ENCODE assay signal across 8 mouse cellular contexts in genomic region chr10:100486701-100487096, GRCm38 (mm10). TPM values are rescaled to one million over a fixed set of nuclear protein-coding genes. Genes with fewer than 3 reads are reported as not detected.
DNase-seq lines count a peak whose midpoint lies in the region; ATAC-seq and TF ChIP-seq lines count a peak whose summit lies in the region.

No protein-coding gene starts in this region.

- no peaks in the 10 kb centered on the region for H3K9me3 ChIP-seq in heart, embryonic 14.5 days (ENCODE audit: control insufficient read depth, low read length)
- no peaks in the 10 kb centered on the region for H3K9me3 ChIP-seq in MEL (replicated peaks; ENCODE audit: insufficient read depth, low read length)
- no peaks in the 10 kb centered on the region for H3K9me3 ChIP-seq in erythroblast, embryonic 14.5 days (ENCODE audit: control insufficient read depth, low read length)

- intact Hi-C loops in heart, postnatal 14 days (cut with DNase I), result no loop called here

- no peaks in the 10 kb centered on the region for H3K27me3 ChIP-seq in heart, embryonic 14.5 days (ENCODE audit: control insufficient read depth, insufficient read depth, low read length)
- H3K27me3 ChIP-seq in MEL (ENCODE audit: control insufficient read depth in 1 of 2, insufficient read depth in 2 of 2, low read length in 2 of 2), result no peaks in the 10 kb centered on the region
- H3K27me3 ChIP-seq in erythroblast, embryonic 14.5 days (ENCODE audit: control insufficient read depth), result no peaks in the 10 kb centered on the region

- peak overlapping the region; percentile 85 to 93 for H3K4me3 ChIP-seq in heart, embryonic 14.5 days (ENCODE audit: control insufficient read depth in 1 of 2, insufficient read depth in 1 of 2, low read depth in 1 of 2, low read length in 2 of 2)
- H3K4me3 ChIP-seq in MEL (ENCODE audit: control insufficient read depth in 1 of 2, insufficient read depth in 1 of 2, low read depth in 2 of 2, low read length in 2 of 2), result peak overlapping the region; percentile 69 to 89
- H3K4me3 ChIP-seq in erythroblast, embryonic 14.5 days (replicated peaks), result peak overlapping the region; percentile 94

- H3K27ac ChIP-seq in heart, embryonic 14.5 days (replicated peaks in 1 of 2; ENCODE audit: control insufficient read depth in 1 of 2, insufficient read depth in 1 of 2, low read depth in 2 of 2, low read length in 2 of 2), result peak overlapping the region; percentile 58 to 68
- no peak overlapping the region for H3K27ac ChIP-seq in MEL (ENCODE audit: control insufficient read depth, low read depth, low read length)

- TF ChIP-seq CTCF in MEL (IDR thresholded peaks at IDR 0.05 in 2 of 3, conservative IDR thresholded peaks at IDR 0.05 in 1 of 3; ENCODE audit: control insufficient read depth in 1 of 3, insufficient read depth in 1 of 3, low read depth in 2 of 3, low read length in 3 of 3, poor library complexity in 1 of 3, severe bottlenecking in 1 of 3), result no peak

- no peak for TF ChIP-seq EP300 in MEL (IDR thresholded peaks at IDR 0.05; ENCODE audit: low read depth in 1 of 2, low read length in 2 of 2)

- peak overlapping the region; percentile 80 for H3K4me2 ChIP-seq in heart, embryonic 14.5 days (ENCODE audit: low read length)

- TF ChIP-seq POLR2A in MEL (IDR thresholded peaks at IDR 0.05; ENCODE audit: control insufficient read depth in 1 of 2, insufficient read depth in 1 of 2, low read depth in 1 of 2, low read length in 2 of 2, poor library complexity in 1 of 2), result no peak

- peaks cover 0 to 3% of the 10 kb centered on the region in 2 experiments; a peak in 1 of 4 replicates for H3K4me1 ChIP-seq in heart, embryonic 14.5 days (ENCODE audit: control insufficient read depth in 2 of 2, insufficient read depth in 2 of 2, low read length in 2 of 2)
- H3K4me1 ChIP-seq in MEL (ENCODE audit: control insufficient read depth in 1 of 2, insufficient read depth in 2 of 2, low read length in 2 of 2), result peaks cover 3 to 9% of the 10 kb centered on the region in 2 experiments; a peak in 3 of 4 replicates
- peaks cover 42% of the 10 kb centered on the region for H3K4me1 ChIP-seq in erythroblast, embryonic 14.5 days (ENCODE audit: control insufficient read depth)

- peak; percentile 24 for ATAC-seq in heart, embryonic 14.5 days (ENCODE audit: insufficient number of reproducible peaks, insufficient read depth, low FRiP score, low read depth)
- peak; percentile 25 for ATAC-seq in monocyte, adult 5-6 weeks (replicated peaks; ENCODE audit: insufficient number of reproducible peaks, low FRiP score, low TSS enrichment, poor library complexity, severe bottlenecking)

- under 1% methylated on average over 13 of the region's 13 CpGs for WGBS in heart, embryonic 14.5 days
- WGBS in large intestine, adult 2 months, result under 1% methylated on average over 13 of the region's 13 CpGs

- DNase-seq in heart, postnatal 14 days, result no peak
- peak; percentile 66 for DNase-seq in MEL (ENCODE audit: low read depth, low spot score)
- DNase-seq in large intestine, adult 2 months (ENCODE audit: low read depth, low spot score), result peak; percentile 7
- no peak for DNase-seq in T-cell, adult 2 months (ENCODE audit: low spot score)
- DNase-seq in layer of hippocampus, adult 9-10 months (ENCODE audit: low spot score), result no peak

- TF ChIP-seq RAD21 in MEL (IDR thresholded peaks at IDR 0.05; ENCODE audit: low read depth, low read length), result no peak

- H3K79me2 ChIP-seq in MEL (ENCODE audit: control insufficient read depth, insufficient read depth, low read length, poor library complexity), result peaks cover 8% of the 10 kb centered on the region

- peak overlapping the region; percentile 91 for H3K9ac ChIP-seq in heart, embryonic 14.5 days (ENCODE audit: low read length)
- H3K9ac ChIP-seq in MEL (ENCODE audit: control insufficient read depth, low read depth, low read length, poor library complexity, severe bottlenecking), result peak overlapping the region; percentile 86

- peaks cover 5% of the 10 kb centered on the region; the same call in 1 of the 2 replicates for H3K36me3 ChIP-seq in heart, embryonic 14.5 days (ENCODE audit: control insufficient read depth, insufficient read depth, low read length)
- H3K36me3 ChIP-seq in MEL (ENCODE audit: control insufficient read depth in 1 of 2, insufficient read depth in 2 of 2, low read length in 2 of 2), result peaks cover 0 to 2% of the 10 kb centered on the region in 2 experiments; a peak in 2 of 4 replicates
- peaks cover 34% of the 10 kb centered on the region for H3K36me3 ChIP-seq in erythroblast, embryonic 14.5 days (ENCODE audit: control insufficient read depth)

TF ChIP-seq in MEL, 35 proteins besides CTCF, POLR2A, EP300 and RAD21:
- TF ChIP-seq MAFK (IDR thresholded peaks at IDR 0.05; ENCODE audit: borderline replicate concordance, low read depth, low read length) (no peak), CHD2 (IDR thresholded peaks at IDR 0.05; ENCODE audit: low read length) (no peak), NELFE (IDR thresholded peaks at IDR 0.05; ENCODE audit: low read depth, low read length) (no peak), USF1 (IDR thresholded peaks at IDR 0.05; ENCODE audit: low read depth, low read length) (no peak), GABPA (IDR thresholded peaks at IDR 0.05; ENCODE audit: low read depth, low read length) (no peak), SMC3 (IDR thresholded peaks at IDR 0.05; ENCODE audit: low read depth, low read length) (no peak), TCF12 (IDR thresholded peaks at IDR 0.05; ENCODE audit: low read depth, low read length) (no peak), SIN3A (IDR thresholded peaks at IDR 0.05; ENCODE audit: low read length) (no peak), TBP (IDR thresholded peaks at IDR 0.05; ENCODE audit: low read depth, low read length) (no peak), KAT2A (conservative IDR thresholded peaks at IDR 0.05; ENCODE audit: low read depth, low read length) (no peak), TAL1 (IDR thresholded peaks at IDR 0.05; ENCODE audit: low read length) (no peak), ELF1 (IDR thresholded peaks at IDR 0.05; ENCODE audit: low read depth, low read length) (no peak), MAX (IDR thresholded peaks at IDR 0.05; ENCODE audit: low read length) (no peak), ZC3H11A (IDR thresholded peaks at IDR 0.05; ENCODE audit: low read depth, low read length) (no peak), ETS1 (IDR thresholded peaks at IDR 0.05; ENCODE audit: low read depth, low read length) (no peak), POLR2AphosphoS2 (IDR thresholded peaks at IDR 0.05; ENCODE audit: low read length) (no peak)
TF ChIP-seq in MEL: peak in this region for 0.

RNA-seq across cellular contexts. Expression of gene Tmtc3, which starts 0.5 kb away (rescaled TPM):
- 18.2 and 21.5 TPM in 2 replicates for polyA plus RNA-seq in heart, embryonic 14.5 days (2014; fragmentation: Nextera tagmentation; extraction: Ambion mirVana)
- total RNA-seq in heart, postnatal 14 days (2021), result 10 to 100 TPM; 13.8 to 17.6 TPM
- total RNA-seq in MEL (2012; rRNA removed), result 6.7 and 8.9 TPM in 2 replicates
- 1 to 10 TPM in 1 of 2 experiments, not detected in 1; 7.5 TPM for polyA plus RNA-seq in MEL (2012; ENCODE audit: insufficient read depth in 1 of 2, insufficient read length in 2 of 2, low read depth in 1 of 2, low replicate concordance in 2 of 2, missing spikeins in 1 of 2)
- polyA plus RNA-seq in erythroblast, embryonic 14.5 days (2012), result 0.02 and 0.13 TPM in 2 replicates
- 1.3 and 5.9 TPM in 2 replicates for polyA plus RNA-seq in large intestine, adult 2 months (2012; rRNA removed)
- total RNA-seq in monocyte, adult 5-6 weeks (2017), result 1.8 to 3.1 TPM (median 2.9 TPM) in 3 replicates

RNA-seq across cellular contexts. Expression of gene Cep290, which starts 0.7 kb away (rescaled TPM):
- polyA plus RNA-seq in heart, embryonic 14.5 days (2014; fragmentation: Nextera tagmentation; extraction: Ambion mirVana), result 2.4 and 4.2 TPM in 2 replicates
- 1 to 10 TPM; 3.3 to 3.7 TPM for total RNA-seq in heart, postnatal 14 days (2021)
- 5.2 and 5.5 TPM in 2 replicates for total RNA-seq in MEL (2012; rRNA removed)
- polyA plus RNA-seq in MEL (2012; ENCODE audit: insufficient read depth in 1 of 2, insufficient read length in 2 of 2, low read depth in 1 of 2, low replicate concordance in 2 of 2, missing spikeins in 1 of 2), result 1 to 10 TPM in 1 of 2 experiments, not detected in 1; 3.8 TPM
- 0.08 and 0.27 TPM in 2 replicates for polyA plus RNA-seq in erythroblast, embryonic 14.5 days (2012)
- polyA plus RNA-seq in large intestine, adult 2 months (2012; rRNA removed), result 0.20 and 0.27 TPM in 2 replicates
- total RNA-seq in monocyte, adult 5-6 weeks (2017), result 5.4 to 12.8 TPM (median 8.7 TPM) in 3 replicates

Comparison
In these comparisons a context has a peak if more than half of its experiments do, and no peak if none do; other contexts are left out.
1. DNase-seq: peak in MEL (single experiment) and large intestine, adult 2 months (single experiment); none in heart, postnatal 14 days (0 of 2), T-cell, adult 2 months (single experiment) and layer of hippocampus, adult 9-10 months (single experiment).
2. Peak in every context shown above with its lines, with median percentiles within 50 percentile points of each other: H3K4me3 ChIP-seq.